Mouse (Mus musculus) bone marrow macrophage, adult 2 months (primary cell): ENCODE measurements around the gene Renbp.

Experiments
- CTCF ChIP-seq: IDR thresholded peaks from 2 replicates; pipeline ENCODE4 v1.5.1; 2012; ENCODE audit warnings: low read depth, mild to moderate bottlenecking, low read length, moderate library complexity
- POLR2A ChIP-seq: IDR thresholded peaks from 2 replicates; pipeline ENCODE4 v1.6.1; 2012; ENCODE audit warnings: mild to moderate bottlenecking, low read depth, low read length, borderline replicate concordance

- TF ChIP-seq POLR2A (no peak), CTCF (no peak)
Measured at GRCm38 (mm10) chrX:73921285-73921822, 9.3 kb downstream of the Renbp start.
